Mouse (Mus musculus): ENCODE results near the gene Daxx.
A peak's percentile ranks its signal among the peaks of the same experiment; 100 is the strongest.

Daxx gene

DNA sequence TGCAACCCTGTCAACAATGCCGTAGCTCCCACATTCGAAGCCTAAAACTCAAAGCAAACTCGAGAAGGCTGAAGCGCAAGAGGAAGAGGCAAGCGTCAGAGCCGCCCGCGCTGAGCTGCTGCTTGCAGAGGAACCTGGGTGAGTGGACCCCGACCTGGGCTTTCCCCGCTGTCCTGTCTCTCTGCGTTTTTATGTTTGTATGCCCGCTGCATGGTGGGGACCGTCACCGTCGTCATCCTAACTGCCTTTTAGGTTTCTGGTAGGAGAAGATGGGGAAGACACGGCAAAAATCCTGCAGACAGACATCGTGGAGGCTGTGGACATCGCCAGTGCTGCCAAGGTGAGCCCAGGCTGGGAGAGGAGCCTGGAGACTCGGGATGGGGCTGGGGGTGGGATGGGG is 32.2 kb downstream of the Daxx start:
- no peak for DNase-seq (ENCODE audit: extremely low spot score, low spot score)

DNA sequence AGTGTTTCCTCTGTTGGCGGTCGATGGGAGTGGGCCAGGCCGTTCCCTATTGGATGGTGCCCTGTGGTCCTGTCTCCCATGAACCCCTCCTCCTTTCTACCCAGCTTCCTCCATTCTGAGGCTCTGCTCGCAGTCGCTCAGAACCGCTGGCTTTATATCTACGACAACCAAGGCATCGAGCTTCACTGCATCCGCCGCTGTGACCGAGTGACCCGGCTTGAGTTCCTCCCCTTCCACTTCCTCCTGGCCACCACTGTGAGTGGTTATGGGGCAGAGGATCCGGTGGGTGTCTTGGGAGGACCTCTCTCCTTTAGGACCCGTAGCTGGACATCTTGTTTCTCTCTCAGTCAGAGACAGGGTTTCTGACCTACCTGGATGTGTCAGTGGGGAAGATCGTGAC is 34.2 kb downstream of the Daxx start:
- no peak for DNase-seq (ENCODE audit: extremely low spot score, low spot score)

DNA sequence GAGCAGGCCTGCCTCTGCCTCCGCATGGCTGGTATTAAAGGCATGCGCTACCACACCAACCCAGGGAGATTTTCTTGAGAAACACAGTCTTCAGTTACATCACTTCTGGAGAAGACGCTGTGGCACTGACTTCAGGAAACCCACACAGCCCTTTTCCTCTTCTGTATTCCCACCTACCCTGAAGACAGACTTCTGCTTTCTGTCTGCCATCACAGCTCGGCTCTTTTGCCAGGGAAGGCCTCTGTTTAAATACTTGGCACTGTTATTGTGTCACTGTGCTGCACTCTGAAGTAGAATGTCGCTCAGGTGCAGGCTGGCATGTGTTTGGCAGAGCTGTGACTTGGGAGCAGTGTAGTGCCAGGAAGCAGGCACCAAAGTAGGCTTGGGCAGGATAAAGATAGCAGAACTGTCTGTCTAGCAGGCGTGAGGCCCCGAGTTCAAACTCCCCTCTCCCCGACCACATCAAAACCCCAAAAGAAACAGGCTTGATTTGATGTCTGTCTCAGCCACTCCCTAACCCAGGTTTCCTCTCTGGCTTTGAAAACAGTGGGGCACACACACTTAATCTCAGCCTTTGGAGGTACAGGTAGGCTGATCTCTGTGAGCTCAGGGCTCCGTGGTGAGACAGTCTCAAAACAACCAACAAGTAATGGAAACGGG is 38.3 kb downstream of the Daxx start:
- no peak for DNase-seq (ENCODE audit: extremely low spot score, low spot score)

DNA sequence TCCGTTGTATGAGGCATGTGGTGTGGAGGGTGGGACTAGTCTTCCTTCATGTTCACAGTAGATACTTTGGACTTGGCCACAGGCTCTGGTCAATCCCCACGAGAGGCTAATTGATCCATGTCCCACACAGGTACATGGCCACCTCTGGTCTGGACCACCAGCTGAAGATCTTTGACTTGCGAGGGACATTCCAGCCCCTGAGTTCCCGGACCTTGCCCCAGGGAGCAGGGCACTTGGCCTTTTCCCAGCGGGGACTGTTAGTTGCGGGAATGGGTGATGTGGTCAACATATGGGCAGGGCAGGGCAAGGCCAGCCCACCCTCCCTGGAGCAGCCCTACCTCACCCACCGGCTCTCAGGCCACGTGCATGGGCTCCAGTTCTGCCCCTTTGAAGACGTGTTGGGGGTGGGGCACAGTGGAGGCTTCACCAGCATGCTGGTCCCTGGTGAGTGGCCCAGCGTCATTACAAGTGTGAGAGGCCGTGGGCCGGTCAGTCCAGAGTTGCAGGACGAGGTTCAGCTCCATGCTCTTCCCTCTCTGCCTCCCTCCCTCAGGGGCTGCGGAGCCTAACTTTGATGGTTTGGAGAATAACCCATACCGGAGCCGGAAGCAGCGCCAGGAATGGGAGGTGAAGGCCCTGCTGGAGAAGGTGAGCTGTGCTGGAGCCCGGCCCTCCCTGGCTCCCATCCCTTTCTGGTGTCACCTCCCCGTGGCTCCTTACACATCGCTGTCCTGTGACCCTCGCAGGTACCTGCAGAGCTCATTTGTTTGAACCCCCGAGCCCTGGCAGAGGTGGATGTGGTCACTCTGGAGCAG is 39.1 kb downstream of the Daxx start:
- no peak for DNase-seq (ENCODE audit: extremely low spot score, low spot score)

DNA sequence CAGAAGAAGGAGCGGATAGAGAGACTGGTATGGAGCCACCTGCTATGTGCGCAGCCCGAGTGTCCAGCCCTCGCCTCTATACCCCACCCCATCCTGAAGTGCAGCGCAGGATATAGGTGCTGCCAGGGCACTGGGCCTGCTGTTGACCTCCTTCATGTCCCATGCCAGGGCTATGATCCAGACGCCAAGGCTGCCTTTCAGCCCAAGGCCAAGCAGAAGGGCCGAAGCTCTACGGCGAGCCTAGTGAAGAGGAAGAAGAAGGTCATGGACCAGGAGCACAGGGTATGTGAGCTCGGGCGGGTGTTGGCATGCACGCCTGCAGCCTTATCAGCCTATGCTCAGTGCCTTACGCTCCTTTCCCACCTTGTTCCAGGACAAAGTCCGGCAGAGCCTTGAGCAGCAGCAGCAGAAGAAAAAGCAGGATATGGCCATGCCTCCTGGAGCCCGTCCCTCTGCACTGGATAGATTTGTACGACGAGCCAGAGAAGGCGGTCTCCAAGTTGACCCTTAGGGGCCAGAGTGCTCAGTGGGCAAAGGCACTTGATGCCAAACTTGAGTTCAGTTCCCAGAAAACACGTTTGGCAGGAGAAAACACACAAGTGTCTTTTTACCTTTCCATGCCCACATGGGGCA is 39.8 kb downstream of the Daxx start:
- DNase-seq (ENCODE audit: extremely low spot score, low spot score): no peak

DNA sequence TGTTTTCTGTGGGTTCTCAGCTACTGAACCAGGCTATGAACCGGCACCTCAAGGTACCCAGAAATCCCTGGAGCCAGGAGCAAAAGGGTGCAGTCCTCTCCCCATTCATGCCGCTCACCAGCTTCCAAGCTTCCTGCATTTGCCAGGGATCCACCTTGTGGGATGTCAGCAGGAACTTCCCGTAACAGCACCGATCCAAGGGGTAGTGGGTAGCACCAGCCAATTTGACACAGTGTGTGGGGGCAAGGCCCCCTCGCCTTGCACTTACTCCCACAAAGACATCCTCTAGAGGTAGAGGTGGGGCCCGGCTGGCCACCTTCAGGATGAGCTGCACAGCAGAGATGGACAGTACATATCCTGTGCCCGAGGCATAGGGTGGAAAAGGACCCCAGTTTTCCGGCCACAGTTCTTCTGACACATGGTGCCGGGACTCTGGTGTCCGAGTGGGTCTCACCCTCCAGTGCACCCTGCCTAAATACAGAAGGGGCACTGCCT is 41.0 kb downstream of the Daxx start:
- DNase-seq (ENCODE audit: extremely low spot score, low spot score): no peak

DNA sequence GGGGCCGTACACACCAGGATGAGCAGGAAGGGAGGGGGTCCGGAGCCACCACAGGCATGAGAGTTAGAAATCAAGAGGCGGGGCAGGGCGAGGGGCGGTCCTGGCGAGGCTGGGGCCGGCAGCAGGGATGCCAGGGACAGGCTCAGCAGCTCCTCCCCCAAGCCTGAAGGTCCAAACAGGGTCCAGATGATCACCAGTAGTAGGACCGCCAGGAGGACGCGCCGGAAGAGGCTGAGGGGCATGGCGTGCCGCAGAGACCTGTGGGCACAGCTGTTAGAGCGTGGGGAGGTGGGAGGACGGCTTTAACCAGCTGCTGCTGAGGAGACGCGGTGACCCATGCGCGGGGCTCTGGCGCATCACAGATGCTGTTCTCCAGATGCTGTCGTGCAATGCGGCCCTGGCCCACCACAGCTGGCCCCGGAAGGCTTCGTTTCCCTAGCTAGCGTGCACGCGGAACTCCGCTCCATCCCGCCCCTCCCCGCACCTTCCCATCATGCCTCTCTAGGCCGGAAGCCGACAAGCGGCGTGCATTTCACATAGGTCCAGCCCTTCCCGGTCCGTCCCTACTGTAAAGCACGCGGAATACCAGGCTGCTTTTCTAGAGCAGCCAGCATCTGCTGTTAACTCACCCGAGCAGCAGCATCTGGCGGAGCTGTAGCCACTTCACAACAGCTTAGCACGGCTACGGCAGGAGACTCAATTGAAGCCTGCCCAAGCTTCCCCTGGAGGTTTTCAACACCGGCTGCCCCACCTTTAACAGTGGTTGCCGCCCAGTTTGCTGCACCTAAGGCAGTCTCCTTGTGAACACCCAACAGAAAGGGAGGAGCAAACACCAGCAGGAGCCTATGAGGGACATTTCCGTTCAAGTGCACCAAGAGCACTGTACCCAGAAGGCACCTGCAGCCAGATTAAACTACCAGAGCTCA is 42.1 kb downstream of the Daxx start, which contains the start of gene B3galt4:
TSS of gene B3galt4 (minus strand) at position 468 of the 926 bp plus-strand sequence.
- DNase-seq (ENCODE audit: extremely low spot score, low spot score): peak; percentile 89

DNA sequence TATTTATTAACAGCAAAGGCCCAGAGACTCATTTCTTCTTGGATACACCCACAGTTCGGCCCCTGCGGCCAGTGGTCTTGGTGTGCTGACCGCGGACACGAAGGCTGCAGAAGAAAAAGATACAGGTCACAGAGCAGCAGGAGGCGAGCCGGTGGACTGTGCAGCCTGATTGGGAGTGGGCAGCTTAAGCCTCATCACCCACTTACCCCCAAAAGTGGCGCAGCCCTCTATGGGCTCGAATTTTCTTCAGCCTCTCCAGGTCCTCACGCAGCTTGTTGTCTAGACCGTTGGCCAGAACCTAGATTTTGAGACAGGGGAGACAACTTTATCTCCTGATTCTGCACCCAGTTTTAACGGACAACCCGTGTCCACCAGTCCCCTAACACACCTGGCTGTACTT is 42.8 kb downstream of the Daxx start:
- peak; percentile 18 for DNase-seq (ENCODE audit: extremely low spot score, low spot score)

DNA sequence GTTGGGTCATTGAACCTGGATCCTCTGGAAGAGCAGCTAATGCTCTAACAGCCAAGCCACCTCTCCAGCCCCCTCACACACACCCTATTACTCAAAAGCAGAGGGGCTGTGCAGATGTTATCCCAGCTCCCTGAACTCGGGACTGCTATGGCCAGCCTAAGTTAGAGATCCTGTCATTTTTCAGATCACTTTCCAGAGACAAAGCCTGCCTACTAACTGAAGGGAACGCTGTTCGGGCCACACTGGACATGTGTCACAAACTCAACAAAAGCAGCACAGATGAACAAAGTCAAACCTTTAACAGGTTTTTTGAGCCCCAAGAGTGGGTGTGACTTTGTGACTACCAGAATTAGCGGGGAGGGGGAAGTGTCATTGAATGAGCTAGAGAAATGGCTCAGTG is 43.7 kb downstream of the Daxx start:
- DNase-seq (ENCODE audit: extremely low spot score, low spot score): no peak

DNA sequence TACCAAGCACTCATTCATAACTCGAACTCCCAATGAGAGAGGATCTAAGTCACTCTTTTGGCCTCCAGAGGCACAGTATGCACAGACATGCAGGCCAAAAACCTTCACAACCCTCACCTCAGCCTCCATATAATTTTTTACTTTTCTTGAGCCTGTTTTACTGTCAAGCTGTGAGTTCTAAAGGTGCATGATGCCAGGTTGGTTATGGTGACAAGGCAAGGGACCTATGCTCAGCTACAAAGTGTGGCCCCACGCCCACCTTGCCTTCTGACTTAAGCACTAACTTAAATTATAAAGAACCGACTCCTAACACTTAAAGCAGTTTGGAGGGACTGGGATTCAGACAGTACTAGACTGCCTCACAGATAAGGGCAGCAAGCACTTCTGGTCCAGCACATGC is 44.1 kb downstream of the Daxx start:
- DNase-seq (ENCODE audit: extremely low spot score, low spot score): no peak

DNA sequence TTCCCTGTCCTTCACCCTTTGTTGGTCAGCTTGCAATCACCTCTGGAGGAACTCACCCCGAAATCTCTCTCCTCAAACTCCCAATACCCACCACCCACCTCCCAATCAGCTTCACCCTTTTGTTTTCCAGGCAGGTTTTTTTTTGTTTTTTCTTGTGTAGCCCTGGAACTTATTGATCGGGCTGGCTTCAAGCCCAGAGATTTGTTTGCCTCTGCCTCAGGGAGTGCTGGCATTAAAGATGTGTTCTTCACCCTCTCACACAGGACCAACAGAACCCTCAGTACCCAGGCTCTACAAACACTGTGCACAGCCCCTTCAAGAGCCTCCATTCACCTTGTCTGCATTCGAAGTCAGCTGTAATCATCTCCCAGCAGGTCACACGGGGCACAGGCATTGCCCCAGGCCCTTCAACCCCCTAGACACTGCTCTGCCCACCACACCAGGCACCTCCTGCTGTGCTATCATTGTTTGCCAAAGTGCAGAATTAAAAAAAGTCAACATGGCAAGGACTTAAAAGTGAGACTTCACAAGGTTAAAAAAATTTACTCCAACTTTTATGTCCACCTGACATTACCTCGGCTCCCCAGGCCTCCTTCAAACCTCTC is 44.8 kb downstream of the Daxx start:
- no peak for DNase-seq (ENCODE audit: extremely low spot score, low spot score)

DNA sequence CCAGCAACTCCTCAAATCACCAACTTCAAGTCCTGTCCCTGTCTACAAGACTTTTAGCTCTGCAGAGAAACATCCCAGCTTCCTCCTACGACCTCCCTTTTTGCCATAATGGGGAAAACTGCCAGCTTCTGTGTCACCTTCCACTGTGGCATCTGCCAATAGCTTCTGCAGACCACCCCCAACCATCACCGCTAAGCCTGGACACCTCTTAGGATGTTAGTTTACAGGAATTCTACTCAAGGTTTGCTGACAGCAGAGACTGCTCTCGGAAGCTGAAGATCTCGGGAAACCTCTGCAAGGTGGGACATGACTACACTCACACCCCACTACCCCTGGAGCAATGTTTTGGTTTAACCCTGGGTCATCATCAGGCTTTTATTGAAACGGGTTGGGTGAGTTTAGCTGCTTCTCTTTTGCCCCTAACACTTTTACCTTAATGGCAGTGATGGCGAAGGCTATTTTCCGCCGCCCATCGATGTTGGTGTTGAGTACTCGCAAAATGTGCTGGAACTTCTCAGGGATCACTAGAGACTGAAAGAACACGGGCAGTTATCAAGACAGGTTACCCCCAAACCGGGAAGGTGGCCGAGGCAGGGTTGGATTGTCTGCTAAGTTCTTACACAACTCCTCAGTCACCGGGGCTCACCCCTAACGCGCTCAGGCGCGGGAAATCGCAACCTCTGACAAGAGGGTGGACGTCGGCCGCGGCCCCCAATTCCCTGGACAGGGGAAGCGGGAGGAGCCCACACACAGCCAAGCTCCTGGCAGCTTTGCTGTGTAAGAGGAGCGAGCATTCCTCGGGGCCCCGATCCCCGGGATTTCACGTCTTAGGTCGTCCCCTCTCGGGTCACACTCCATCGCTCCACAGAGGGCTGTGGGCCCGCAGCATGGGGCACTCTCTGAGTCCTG is 45.7 kb downstream of the Daxx start:
- DNase-seq (ENCODE audit: extremely low spot score, low spot score): no peak

DNA sequence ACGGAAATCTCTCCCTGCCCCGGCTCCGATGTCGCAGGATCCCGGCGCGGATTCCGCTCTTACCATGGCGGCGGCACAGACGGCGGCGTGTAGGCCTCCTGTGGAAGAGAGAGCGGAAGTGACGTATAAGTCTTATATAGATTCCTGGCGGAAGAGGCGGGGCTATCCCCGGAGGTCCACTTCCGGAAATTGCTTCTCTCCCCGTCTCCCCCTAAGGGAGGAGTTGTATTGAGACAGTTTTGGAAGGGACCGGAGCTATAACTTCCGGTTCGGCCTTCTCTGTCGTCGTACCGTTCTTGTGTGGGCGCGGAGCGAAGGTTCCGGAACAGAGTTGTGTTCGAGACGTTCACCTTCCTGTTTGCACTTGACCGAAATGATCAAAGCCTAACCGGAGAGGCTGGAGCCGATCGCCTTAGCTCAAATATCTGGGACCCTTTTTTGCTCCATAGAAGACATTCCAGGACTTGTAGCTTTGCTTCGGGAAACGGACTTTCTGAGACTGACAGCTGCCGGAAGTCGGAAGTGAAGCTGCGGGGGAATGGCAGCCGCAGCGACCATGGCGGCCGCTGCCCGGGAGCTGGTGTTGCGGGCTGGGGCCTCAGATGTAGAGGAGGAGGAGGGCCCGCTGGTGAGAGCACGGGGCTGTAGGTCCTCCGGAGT is 46.5 kb downstream of the Daxx start, which contains the start of the genes Vps52 and Rps18:
TSS of gene Vps52 (plus strand) at position 258 of the 660 bp plus-strand sequence.
TSS of gene Rps18 (minus strand) at position 447 of the 660 bp plus-strand sequence.
- DNase-seq (ENCODE audit: extremely low spot score, low spot score): peak; percentile 93

DNA sequence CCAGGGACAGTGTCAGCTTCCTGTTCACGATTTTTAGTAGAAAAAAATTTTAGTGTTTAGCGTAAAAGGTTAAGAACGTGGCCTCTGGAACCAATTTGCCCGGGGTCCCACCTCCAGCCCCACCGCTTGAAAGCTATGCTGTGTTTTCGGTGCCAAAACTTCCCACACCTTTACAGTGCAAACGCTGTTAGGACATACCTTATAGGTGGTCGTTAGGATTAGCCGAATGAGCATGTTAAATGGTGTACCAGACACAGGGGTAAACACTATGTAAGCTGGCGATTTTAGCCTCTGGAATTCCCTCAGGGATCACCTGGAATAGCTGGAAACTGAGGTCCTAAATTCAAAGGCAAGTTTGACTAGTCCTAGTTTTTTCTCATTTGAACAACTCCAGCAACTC is 47.1 kb downstream of the Daxx start:
- no peak for DNase-seq (ENCODE audit: extremely low spot score, low spot score)

DNA sequence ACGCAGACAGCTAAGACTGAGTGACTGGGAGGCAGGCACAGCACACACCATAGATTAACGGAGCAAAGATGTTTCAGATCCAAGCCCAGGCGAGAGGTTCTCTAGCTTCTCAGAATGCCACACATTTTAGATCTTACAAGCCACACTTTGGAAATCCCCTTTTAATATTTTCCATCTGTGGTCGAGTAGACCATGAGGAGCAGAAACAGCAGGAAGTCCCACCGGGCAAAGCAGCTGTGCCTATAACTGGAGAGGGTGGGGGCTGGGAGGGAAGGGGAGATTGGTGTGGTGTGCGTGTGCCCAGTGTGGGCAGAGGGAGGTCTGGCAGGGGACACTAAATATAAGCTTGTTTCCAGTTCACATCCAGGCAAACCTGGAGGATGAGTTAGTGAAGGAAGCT is 48.3 kb downstream of the Daxx start:
- DNase-seq (ENCODE audit: extremely low spot score, low spot score): no peak

DNA sequence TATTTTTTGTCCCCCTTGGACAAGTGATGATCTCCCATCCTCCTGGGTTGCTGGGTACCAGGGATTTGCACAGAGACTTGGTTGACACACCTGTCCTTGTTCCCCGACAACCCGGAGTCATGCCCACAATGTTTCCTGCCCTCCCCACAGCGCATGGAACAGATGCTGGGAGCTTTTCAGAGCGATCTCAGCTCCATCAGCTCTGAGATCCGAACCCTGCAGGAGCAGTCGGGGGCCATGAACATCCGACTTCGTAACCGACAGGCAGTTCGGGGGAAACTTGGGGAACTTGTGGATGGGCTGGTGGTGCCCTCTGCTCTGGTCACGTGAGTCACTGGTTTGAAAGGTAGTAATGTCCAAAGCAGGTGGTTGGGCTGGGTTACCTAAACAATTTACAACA is 49.2 kb downstream of the Daxx start:
- no peak for DNase-seq (ENCODE audit: extremely low spot score, low spot score)

DNA sequence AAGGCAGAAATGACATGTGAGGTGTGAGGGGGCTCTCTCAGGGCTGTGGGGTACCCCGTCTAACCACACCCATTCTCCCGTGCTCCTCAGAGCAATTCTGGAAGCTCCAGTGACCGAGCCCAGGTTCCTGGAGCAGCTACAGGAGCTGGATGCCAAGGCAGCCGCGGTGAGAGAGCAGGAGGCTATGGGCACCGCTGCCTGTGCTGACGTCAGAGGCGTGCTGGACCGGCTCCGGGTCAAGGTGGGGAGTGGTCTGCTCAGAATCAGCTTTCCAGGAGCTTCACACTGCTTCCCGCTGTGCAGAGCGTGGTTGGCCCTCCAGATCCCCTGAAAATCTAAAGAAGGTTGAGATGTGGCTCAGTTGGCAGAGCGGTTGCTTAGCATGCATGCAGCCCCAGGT is 49.9 kb downstream of the Daxx start:
- no peak for DNase-seq (ENCODE audit: extremely low spot score, low spot score)

DNA sequence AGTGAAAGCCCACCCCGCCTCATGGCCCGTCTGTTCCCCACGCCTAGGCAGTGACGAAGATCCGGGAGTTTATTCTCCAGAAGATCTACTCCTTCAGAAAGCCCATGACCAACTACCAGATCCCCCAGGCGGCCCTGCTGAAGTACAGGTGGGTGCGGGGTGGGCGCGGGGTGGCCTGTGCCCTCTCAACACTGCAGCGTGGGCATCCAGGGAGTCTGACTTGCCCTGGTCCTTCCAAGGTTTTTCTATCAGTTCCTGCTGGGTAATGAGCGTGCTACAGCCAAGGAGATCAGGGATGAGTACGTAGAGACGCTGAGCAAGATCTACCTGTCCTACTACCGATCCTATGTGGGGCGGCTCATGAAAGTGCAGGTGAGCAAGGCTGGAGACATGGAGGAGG is 50.7 kb downstream of the Daxx start:
- no peak for DNase-seq (ENCODE audit: extremely low spot score, low spot score)

DNA sequence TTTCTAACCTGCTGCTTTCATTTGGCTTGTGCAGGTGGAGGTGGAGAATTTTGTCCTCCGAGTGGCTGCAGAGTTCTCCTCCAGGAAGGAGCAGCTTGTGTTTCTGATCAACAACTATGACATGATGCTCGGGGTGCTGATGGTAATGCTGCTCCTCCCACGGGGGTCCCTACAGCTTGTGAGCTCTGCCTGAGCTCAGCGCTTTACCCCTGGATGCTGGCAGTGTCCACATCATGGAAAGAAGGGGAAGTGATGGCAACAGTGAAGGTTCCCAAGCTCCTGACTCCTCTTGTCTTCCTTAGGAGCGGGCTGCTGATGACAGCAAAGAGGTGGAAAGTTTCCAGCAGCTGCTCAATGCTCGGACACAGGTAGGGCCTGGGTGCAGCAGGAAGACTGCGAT is 53.7 kb downstream of the Daxx start:
- DNase-seq (ENCODE audit: extremely low spot score, low spot score): no peak

Measured in neural tube, embryonic 10.5 days (tissue).